Mouse (Mus musculus) liver, embryonic 13.5 days (tissue): Measurements from ENCODE around the gene Itpkc. TPM values are rescaled to one million over a fixed set of nuclear protein-coding genes. Genes with fewer than 3 reads are reported as not detected.

Experiments used
- ATAC-seq: fragments of 200-750 bp; cut with Nextera tagmentation; 2 replicates; pipeline ENCODE4 v1.8.0; 2017; ENCODE audit warnings: low read depth, mild to moderate bottlenecking, moderate number of reproducible peaks, moderate library complexity
- DNase-seq: peaks from one replicate; pipeline ENCODE4 v3.0.0; 2022
- H3K27ac ChIP-seq: fragments of 300-500 bp; sonication (generic); 2 replicates; pipeline ENCODE4 v1.5.1; 2015; ENCODE audit warnings: moderate library complexity, mild to moderate bottlenecking, inconsistent platforms
- H3K27me3 ChIP-seq: fragments of 300-500 bp; sonication (generic); 2 replicates; pipeline ENCODE4 v1.6.1; 2015; ENCODE audit warnings: mild to moderate bottlenecking, inconsistent platforms
- H3K36me3 ChIP-seq: fragments of 300-500 bp; sonication (generic); 2 replicates; pipeline ENCODE4 v1.6.1; 2015; ENCODE audit warnings: mild to moderate bottlenecking, inconsistent platforms
- H3K4me1 ChIP-seq: fragments of 300-500 bp; sonication (generic); replicated peaks from 2 replicates; pipeline ENCODE4 v1.6.1; 2015; ENCODE audit warnings: inconsistent platforms
- H3K4me2 ChIP-seq: fragments of 300-500 bp; sonication (generic); 2 replicates; pipeline ENCODE4 v1.6.1; 2015; ENCODE audit warnings: inconsistent platforms, mild to moderate bottlenecking, moderate library complexity
- H3K4me3 ChIP-seq: fragments of 300-500 bp; sonication (generic); replicated peaks from 2 replicates; pipeline ENCODE4 v1.5.1; 2015; ENCODE audit warnings: mild to moderate bottlenecking, inconsistent platforms
- H3K9ac ChIP-seq: fragments of 300-500 bp; sonication (generic); 2 replicates; pipeline ENCODE4 v1.6.1; 2015; ENCODE audit warnings: mild to moderate bottlenecking, inconsistent platforms
- H3K9me3 ChIP-seq: fragments of 300-500 bp; sonication (generic); replicated peaks from 2 replicates; pipeline ENCODE4 v1.6.1; 2016; ENCODE audit warnings: inconsistent platforms
- WGBS: fragments of 180-500 bp; shearing (Covaris S2); methylation state at CpG from one replicate; pipeline ENCODE4 v1.1.7; 2015; ENCODE audit not compliant: insufficient replicate concordance; 5-methylcytosine and 5-hydroxymethylcytosine counted together
- polyA plus RNA-seq: library from polyadenylated mRNA; unstranded; fragments of >200 nt; fragmentation: Nextera tagmentation; extraction: Ambion mirVana; gene quantifications from 2 replicates; pipeline ENCODE4 v1.2.1, GENCODE M21; 2015

Itpkc gene
- polyA plus RNA-seq, 1 experiment from 2014 or later, result 1.4 TPM

GRCm38 (mm10) chr7:27174896-27175295, 53.6 kb downstream of the Itpkc start:
- H3K36me3 ChIP-seq, result peaks cover 34% of the 10 kb centered on the region
- no peak overlapping the region for H3K4me2 ChIP-seq
- no peaks in the 10 kb centered on the region for H3K27me3 ChIP-seq
- 83% methylated on average over 7 of the region's 7 CpGs for WGBS
- no peaks in the 10 kb centered on the region for H3K9me3 ChIP-seq
- no peak overlapping the region for H3K27ac ChIP-seq
- H3K4me3 ChIP-seq, result no peak overlapping the region
- ATAC-seq, result no peak
- peaks cover 35% of the 10 kb centered on the region for H3K4me1 ChIP-seq
- H3K9ac ChIP-seq, result no peak overlapping the region
- no peak for DNase-seq

DNA sequence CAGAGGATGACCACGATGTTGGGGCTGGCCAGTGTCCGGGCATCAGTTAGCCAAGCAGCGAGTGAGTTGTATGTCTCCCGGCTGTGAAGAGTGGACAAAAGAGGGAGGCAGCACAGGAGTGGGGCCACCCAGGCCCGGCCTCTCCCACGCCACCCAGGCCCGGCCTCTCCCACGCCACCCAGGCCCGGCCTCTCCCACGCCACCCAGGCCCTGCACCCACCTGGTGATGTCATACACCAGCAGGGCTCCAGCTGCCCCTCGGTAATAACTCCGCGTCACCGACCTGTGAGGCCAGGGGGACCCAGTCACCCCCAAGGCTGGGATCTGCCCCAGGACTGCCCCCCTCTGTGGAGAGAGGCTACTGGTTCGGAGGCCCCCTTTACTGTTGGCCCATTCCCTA, 54.0 kb downstream of the Itpkc start:
- H3K9ac ChIP-seq, result no peak overlapping the region
- WGBS, result 87% methylated on average over 15 of the region's 15 CpGs
- DNase-seq, result no peak

DNA sequence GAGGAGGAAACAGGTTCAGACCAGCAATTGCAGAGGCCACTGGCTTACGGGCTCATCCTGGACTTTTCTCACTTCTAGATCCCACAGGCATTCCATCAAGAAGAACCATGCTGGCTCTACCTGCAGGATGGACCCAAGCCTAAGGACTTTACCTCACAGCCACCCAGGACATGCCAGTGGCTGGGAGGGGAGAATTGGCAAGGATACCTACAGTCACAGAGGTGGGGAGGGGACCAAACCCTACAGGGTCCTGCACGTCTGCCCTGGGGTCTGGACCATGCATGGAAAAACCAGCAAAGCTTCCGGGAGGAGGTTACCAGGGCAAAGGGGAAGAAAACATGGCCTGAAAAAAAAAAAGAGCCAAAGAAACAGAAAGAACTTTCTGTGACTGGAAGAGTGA, 57.5 kb downstream of the Itpkc start:
- Histone ChIP-seq H3K36me3 (peaks cover 34% of the 10 kb centered on the region), H3K9ac (no peak overlapping the region), H3K27ac (no peak overlapping the region), H3K4me2 (no peak overlapping the region), H3K4me3 (no peak overlapping the region), H3K9me3 (no peaks in the 10 kb centered on the region), H3K4me1 (peaks cover 30% of the 10 kb centered on the region), H3K27me3 (no peaks in the 10 kb centered on the region)
- ATAC-seq, result no peak
- no peak for DNase-seq
- 75% methylated on average over 3 of the region's 3 CpGs for WGBS

More for the DNA sequence above, 54.0 kb downstream of the Itpkc start:
- H3K27ac ChIP-seq, result no peak overlapping the region
- peaks cover 31% of the 10 kb centered on the region for H3K4me1 ChIP-seq
- peaks cover 34% of the 10 kb centered on the region for H3K36me3 ChIP-seq
- no peak overlapping the region for H3K4me2 ChIP-seq
- H3K4me3 ChIP-seq, result no peak overlapping the region
- no peaks in the 10 kb centered on the region for H3K9me3 ChIP-seq
- H3K27me3 ChIP-seq, result no peaks in the 10 kb centered on the region
- no peak for ATAC-seq

- WGBS, result 82% methylated on average over 5 of the region's 5 CpGs
- Histone ChIP-seq H3K4me2 (no peak overlapping the region; the same call in 1 of the 2 replicates), H3K27ac (peak overlapping the region; percentile 87; the same call in 1 of the 2 replicates)
Observed at GRCm38 (mm10) chr7:27168371-27168770, 60.1 kb downstream of the Itpkc start.

DNA sequence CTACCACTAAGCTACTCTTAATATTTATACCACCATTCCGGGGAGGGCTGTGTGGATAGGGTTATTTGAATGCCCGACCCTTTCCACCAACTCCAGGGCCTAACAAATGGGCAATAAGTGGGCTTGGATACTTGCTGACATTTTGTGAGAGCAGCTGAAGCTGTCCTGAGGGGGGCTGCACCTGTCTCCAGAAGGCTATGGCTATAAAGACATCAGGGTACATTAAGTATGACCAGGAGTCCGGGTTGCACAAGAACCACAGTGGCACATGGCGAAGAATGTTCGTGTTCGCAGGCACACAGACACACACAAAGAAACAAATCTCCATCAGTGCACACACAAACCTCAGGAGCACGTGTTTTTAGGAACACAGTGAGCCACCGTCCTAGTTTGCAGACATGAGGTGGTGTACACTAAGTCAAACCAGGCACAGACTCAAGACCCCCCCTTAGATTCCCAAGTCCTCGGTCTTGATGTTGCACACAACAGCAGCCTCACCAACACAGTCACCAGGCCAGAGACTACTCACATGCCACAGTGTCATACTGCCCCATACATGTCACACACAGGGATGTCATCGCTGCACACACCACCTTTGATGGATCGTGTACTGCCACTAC, 60.9 kb downstream of the Itpkc start:
- Histone ChIP-seq H3K36me3 (peaks cover 35% of the 10 kb centered on the region), H3K9me3 (no peaks in the 10 kb centered on the region), H3K4me2 (peak overlapping the region; percentile 83), H3K9ac (peak overlapping the region; percentile 70), H3K4me1 (peaks cover 51% of the 10 kb centered on the region), H3K4me3 (peak overlapping the region; percentile 83), H3K27me3 (no peaks in the 10 kb centered on the region), H3K27ac (peak overlapping the region; percentile 87)
- no peak for DNase-seq
- ATAC-seq, result no peak
- WGBS, result 69% methylated on average over 11 of the region's 11 CpGs

More at GRCm38 (mm10) chr7:27168371-27168770, 60.1 kb downstream of the Itpkc start:
- Histone ChIP-seq H3K9ac (peak overlapping the region; percentile 41; the same call in 1 of the 2 replicates), H3K4me1 (peaks cover 43% of the 10 kb centered on the region), H3K9me3 (no peaks in the 10 kb centered on the region), H3K4me3 (no peak overlapping the region), H3K27me3 (no peaks in the 10 kb centered on the region), H3K36me3 (peaks cover 38% of the 10 kb centered on the region)
- ATAC-seq (no peak), DNase-seq (no peak)

DNA sequence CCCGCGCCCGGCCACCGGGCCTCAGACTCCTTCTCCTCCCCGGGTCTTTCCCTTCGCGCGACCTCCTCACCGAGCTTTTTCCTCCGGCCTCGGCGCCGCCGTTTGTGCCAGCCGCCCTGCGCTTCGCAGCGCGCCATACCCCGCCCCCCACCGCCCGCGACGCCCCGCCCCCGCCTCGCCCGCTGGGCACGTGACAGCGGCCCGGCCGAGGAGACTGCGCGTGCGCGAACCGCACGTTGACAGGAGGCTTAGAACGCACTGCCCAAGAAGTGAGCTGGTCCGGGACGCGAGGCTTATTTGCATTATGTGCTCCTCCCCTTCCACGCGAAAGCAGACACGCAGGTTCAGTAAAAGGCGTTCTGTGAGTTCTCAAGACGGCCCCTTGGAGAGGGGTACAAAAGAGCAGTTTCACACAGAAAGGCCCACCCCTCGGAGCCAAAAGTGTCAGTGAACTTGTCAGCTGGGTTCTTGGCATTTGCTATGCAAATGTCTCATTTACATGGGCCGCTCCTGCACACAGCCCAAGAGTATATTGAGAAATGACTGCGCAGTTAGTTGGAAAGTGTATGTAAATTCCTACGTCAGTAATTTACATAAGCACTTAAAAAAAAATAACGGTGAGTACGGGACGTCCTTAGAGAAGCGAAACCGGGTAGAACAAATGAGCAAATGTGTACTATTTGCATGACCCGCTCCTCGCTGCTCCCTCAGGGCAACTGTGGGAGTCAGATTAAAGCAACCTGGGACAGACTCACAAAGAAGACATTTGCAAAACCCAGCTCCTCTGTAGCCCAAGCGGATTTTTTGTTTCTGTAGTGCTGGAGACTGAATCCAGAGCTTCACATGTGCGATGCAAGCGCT, 61.6 kb downstream of the Itpkc start, which contains the start of gene Egln2:
Gene Egln2, minus strand, starts transcription at position 189 of the 861 bp plus-strand sequence.
- H3K9me3 ChIP-seq, result no peaks in the 10 kb centered on the region
- H3K27ac ChIP-seq, result peak within 1 kb of the TSS; percentile 87
- ATAC-seq (peak; percentile 84), DNase-seq (peak; percentile 92)
- peaks cover 58% of the 10 kb centered on the region for H3K4me1 ChIP-seq
- H3K27me3 ChIP-seq, result no peaks in the 10 kb centered on the region
- peaks cover 36% of the 10 kb centered on the region for H3K36me3 ChIP-seq
- H3K4me3 ChIP-seq, result peak within 1 kb of the TSS; percentile 83
- 1% methylated on average over 61 of the region's 61 CpGs for WGBS
- peak within 1 kb of the TSS; percentile 83 for H3K4me2 ChIP-seq
- H3K9ac ChIP-seq, result peak within 1 kb of the TSS; percentile 86

DNA sequence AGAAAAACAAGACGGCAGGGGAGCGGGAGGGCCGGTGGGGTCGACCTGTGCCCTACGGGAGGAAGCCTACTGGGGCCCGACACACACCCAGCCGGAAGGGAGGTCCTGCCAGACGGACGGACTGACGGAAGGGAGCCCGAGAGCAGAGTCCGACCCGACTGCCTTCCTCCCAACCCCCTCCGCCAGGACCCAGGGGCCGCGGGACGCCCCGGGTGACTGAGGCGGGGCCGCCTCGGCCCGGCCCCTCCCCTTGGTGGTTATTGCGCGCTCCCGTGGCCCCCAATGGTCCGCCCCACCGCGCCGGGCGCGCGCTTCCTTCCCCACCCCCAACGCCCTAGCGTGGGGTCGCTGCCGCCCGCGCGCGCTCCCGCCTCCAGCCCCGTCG, 62.2 kb downstream of the Itpkc start:
- peaks cover 65% of the 10 kb centered on the region for H3K4me1 ChIP-seq
- H3K9me3 ChIP-seq, result no peaks in the 10 kb centered on the region
- H3K27ac ChIP-seq, result peak overlapping the region; percentile 87
- 1% methylated on average over 38 of the region's 43 CpGs for WGBS
- H3K36me3 ChIP-seq, result peaks cover 41% of the 10 kb centered on the region
- no peaks in the 10 kb centered on the region for H3K27me3 ChIP-seq
- peak overlapping the region; percentile 83 for H3K4me2 ChIP-seq
- ATAC-seq (peak; percentile 72), DNase-seq (peak; percentile 76)
- H3K4me3 ChIP-seq, result peak overlapping the region; percentile 83
- peak overlapping the region; percentile 86 for H3K9ac ChIP-seq

- DNase-seq, result no peak
- Histone ChIP-seq H3K4me3 (peak overlapping the region; percentile 83), H3K9me3 (no peaks in the 10 kb centered on the region), H3K27me3 (no peaks in the 10 kb centered on the region), H3K4me2 (peak overlapping the region; percentile 83), H3K9ac (peak overlapping the region; percentile 86), H3K36me3 (peaks cover 39% of the 10 kb centered on the region), H3K4me1 (peaks cover 70% of the 10 kb centered on the region), H3K27ac (peak overlapping the region; percentile 87)
- WGBS, result 6% methylated on average over 8 of the region's 8 CpGs
- ATAC-seq, result no peak
Observed at GRCm38 (mm10) chr7:27165696-27166095, 62.8 kb downstream of the Itpkc start.

- Histone ChIP-seq H3K36me3 (peaks cover 36% of the 10 kb centered on the region), H3K9me3 (no peaks in the 10 kb centered on the region), H3K4me3 (peak overlapping the region; percentile 83), H3K9ac (peak overlapping the region; percentile 86), H3K27ac (peak overlapping the region; percentile 87), H3K27me3 (no peaks in the 10 kb centered on the region), H3K4me2 (peak overlapping the region; percentile 83), H3K4me1 (peaks cover 75% of the 10 kb centered on the region)
- WGBS, result 80% methylated on average over 23 of the region's 23 CpGs
- ATAC-seq (no peak), DNase-seq (no peak)
Observed at GRCm38 (mm10) chr7:27165007-27165655, 63.3 kb downstream of the Itpkc start.

DNA sequence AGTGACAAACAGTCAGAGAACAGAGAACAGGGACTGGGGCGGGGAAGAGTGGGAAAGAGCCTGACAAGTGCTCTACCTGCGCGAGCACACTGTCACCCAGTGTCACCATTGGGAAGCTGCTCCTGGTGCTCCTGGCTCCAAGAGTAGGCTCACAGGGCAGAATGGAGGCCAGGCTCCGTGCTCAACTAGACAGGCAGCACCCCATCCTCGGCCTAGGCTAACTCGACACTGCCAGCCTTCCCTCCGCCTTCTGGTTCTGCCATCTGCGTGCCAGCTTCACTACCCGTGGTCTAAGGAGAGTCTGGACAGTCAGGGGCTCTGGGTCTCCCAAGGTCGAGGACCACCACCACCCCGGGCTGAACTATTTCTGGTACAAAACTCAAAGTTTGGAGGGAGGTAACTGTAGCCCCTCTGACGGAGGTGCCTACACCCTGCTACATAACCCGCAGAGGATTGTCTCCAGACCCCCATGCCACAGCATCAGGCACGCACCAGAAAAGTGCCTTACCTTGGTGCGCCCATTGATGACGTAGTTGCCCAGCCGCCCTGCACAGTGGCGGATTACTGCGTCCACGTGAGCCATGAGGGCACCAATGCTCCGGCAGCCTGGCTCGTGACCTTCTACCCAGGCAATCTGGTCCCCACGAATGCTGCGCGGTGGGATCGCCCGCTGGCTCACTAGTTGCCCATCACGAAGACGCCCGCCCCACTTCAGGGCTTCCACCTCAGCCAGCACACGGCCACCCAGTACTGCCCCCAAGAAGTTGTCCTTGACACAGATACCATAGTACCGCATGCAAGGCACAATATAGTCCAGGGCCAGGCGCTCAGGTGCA, 64.1 kb downstream of the Itpkc start:
- no peak overlapping the region for H3K27ac ChIP-seq
- H3K4me2 ChIP-seq, result peak overlapping the region; percentile 83
- peaks cover 41% of the 10 kb centered on the region for H3K36me3 ChIP-seq
- H3K4me1 ChIP-seq, result peaks cover 78% of the 10 kb centered on the region
- H3K9ac ChIP-seq, result peak overlapping the region; percentile 86
- H3K9me3 ChIP-seq, result no peaks in the 10 kb centered on the region
- H3K4me3 ChIP-seq, result peak overlapping the region; percentile 83; the same call in 1 of the 2 replicates
- H3K27me3 ChIP-seq, result no peaks in the 10 kb centered on the region
- DNase-seq, result no peak
- WGBS, result 84% methylated on average over 33 of the region's 33 CpGs
- ATAC-seq, result no peak
